Comparison of ENCODE assay signal across 12 mouse cellular contexts in the genomic region with DNA sequence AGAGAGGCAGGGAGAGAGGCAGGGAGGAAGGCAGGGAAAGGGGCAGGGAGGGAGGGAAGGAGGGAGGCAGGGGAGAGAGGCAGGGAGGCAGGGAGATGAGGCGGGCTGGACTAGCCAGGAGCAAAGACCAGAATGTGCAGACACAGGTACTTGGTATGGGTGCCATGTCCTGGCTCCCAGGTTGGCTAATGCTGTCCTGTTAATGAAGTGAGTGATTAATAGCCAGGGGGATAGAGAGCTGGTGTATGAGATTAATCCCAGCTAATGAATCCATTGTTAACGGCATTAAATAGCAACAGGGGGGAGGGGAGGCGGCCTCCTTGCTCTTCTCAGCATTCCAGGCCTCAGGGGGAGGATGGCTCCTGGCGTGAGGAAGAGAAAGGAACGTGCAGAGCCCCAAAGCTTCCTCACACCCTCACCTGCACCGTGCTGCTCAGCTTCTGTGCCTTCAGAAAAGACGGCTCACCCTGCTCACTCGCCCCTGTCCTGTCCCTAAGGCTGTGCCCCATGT. TPM values are rescaled to one million over a fixed set of nuclear protein-coding genes. Genes with fewer than 3 reads are reported as not detected.
DNase-seq lines count a peak whose midpoint lies in the region; ATAC-seq lines count a peak whose summit lies in the region.
"Had no signal": no experiment of that assay in that cellular context is flagged by ENCODE, and none has a peak within 500 bp of the region (broad histone marks: within the 10 kb centered on the region; RNA-seq: fewer than 3 reads in every experiment).

No protein-coding gene starts in this region.

- 4% methylated on average over 8 of the region's 8 CpGs for WGBS in forebrain, embryonic 16.5 days
- WGBS in kidney, embryonic 15.5 days = 13% methylated on average over 8 of the region's 8 CpGs
- 2% methylated on average over 8 of the region's 8 CpGs for WGBS in midbrain, embryonic 16.5 days
- WGBS in heart, embryonic 11.5 days (ENCODE audit: insufficient replicate concordance) = 2% methylated on average over 8 of the region's 8 CpGs

- H3K27ac ChIP-seq in forebrain, embryonic 16.5 days (ENCODE audit: low read length) = no peak overlapping the region
- H3K27ac ChIP-seq in kidney, embryonic 15.5 days = no peak overlapping the region
- peak overlapping the region; percentile 58 for H3K27ac ChIP-seq in midbrain, embryonic 16.5 days (ENCODE audit: low read length)
- no peak overlapping the region for H3K27ac ChIP-seq in heart, embryonic 11.5 days (ENCODE audit: low read depth, low read length)
- H3K27ac ChIP-seq: liver, embryonic 13.5 days had no signal

- DNase-seq in Muller cell, postnatal 12 days (ENCODE audit: inconsistent ontology term) = peak; percentile 53
- DNase-seq in spleen, adult 12 weeks (ENCODE audit: low spot score) = no peak
- DNase-seq in left cerebral cortex, postnatal 4 days = no peak
- DNase-seq: cerebellum, postnatal 10 days; heart, postnatal 14 days; liver, embryonic 13.5 days; right cerebral cortex, postnatal 25 days had no signal

- H3K4me3 ChIP-seq in forebrain, embryonic 16.5 days (replicated peaks; ENCODE audit: low read length) = no peak overlapping the region
- no peak overlapping the region for H3K4me3 ChIP-seq in kidney, embryonic 15.5 days (replicated peaks)
- H3K4me3 ChIP-seq in midbrain, embryonic 16.5 days (ENCODE audit: low read depth, low read length) = no peak overlapping the region
- H3K4me3 ChIP-seq in heart, embryonic 11.5 days (ENCODE audit: low read depth, low read length) = no peak overlapping the region
- H3K4me3 ChIP-seq: liver, embryonic 13.5 days had no signal

- H3K4me2 ChIP-seq in forebrain, embryonic 16.5 days (ENCODE audit: low read length) = no peak overlapping the region
- H3K4me2 ChIP-seq in kidney, embryonic 15.5 days = 0 out of 2 replicates have a peak overlapping the region, but pooled peaks have one; percentile 3
- no peak overlapping the region for H3K4me2 ChIP-seq in midbrain, embryonic 16.5 days (ENCODE audit: low read length)
- H3K4me2 ChIP-seq in heart, embryonic 11.5 days = no peak overlapping the region
- H3K4me2 ChIP-seq: liver, embryonic 13.5 days had no signal

- H3K4me1 ChIP-seq in forebrain, embryonic 16.5 days (replicated peaks; ENCODE audit: control insufficient read depth, insufficient read depth, low read length) = peaks cover 17% of the 10 kb centered on the region
- H3K4me1 ChIP-seq in kidney, embryonic 15.5 days = peaks cover 7% of the 10 kb centered on the region
- H3K4me1 ChIP-seq in midbrain, embryonic 16.5 days (ENCODE audit: control insufficient read depth, insufficient read depth, low read length) = peaks cover 18% of the 10 kb centered on the region
- no peaks in the 10 kb centered on the region for H3K4me1 ChIP-seq in heart, embryonic 11.5 days (ENCODE audit: control insufficient read depth, insufficient read depth, low read length)
- H3K4me1 ChIP-seq: liver, embryonic 13.5 days had no signal

- no peaks in the 10 kb centered on the region for H3K27me3 ChIP-seq in forebrain, embryonic 16.5 days (replicated peaks; ENCODE audit: control insufficient read depth, insufficient read depth, low read length)
- peaks cover 4% of the 10 kb centered on the region; the same call in 1 of the 2 replicates for H3K27me3 ChIP-seq in kidney, embryonic 15.5 days
- no peaks in the 10 kb centered on the region for H3K27me3 ChIP-seq in midbrain, embryonic 16.5 days (ENCODE audit: control insufficient read depth, insufficient read depth, low read depth, low read length)
- peaks cover 40% of the 10 kb centered on the region for H3K27me3 ChIP-seq in heart, embryonic 11.5 days (ENCODE audit: control insufficient read depth, insufficient read depth, low read length)

- ATAC-seq in forebrain, embryonic 16.5 days = no peak
- peak; percentile 80 for ATAC-seq in kidney, embryonic 15.5 days (replicated peaks; ENCODE audit: low FRiP score)
- peak; percentile 55 for ATAC-seq in midbrain, embryonic 16.5 days
- ATAC-seq in megakaryocyte, adult 5-6 weeks (ENCODE audit: poor library complexity, severe bottlenecking) = no peak
- no peak for ATAC-seq in heart, embryonic 11.5 days (replicated peaks; ENCODE audit: insufficient number of reproducible peaks, low FRiP score, low TSS enrichment)

- no peaks in the 10 kb centered on the region for H3K9me3 ChIP-seq in forebrain, embryonic 16.5 days (ENCODE audit: control insufficient read depth, low read length)
- H3K9me3 ChIP-seq in kidney, embryonic 15.5 days (replicated peaks) = no peaks in the 10 kb centered on the region
- H3K9me3 ChIP-seq in midbrain, embryonic 16.5 days (replicated peaks; ENCODE audit: control insufficient read depth, low read length, poor library complexity, severe bottlenecking) = no peaks in the 10 kb centered on the region
- no peaks in the 10 kb centered on the region for H3K9me3 ChIP-seq in heart, embryonic 11.5 days (replicated peaks; ENCODE audit: control insufficient read depth, low read length)
- H3K9me3 ChIP-seq: liver, embryonic 13.5 days had no signal

- H3K36me3 ChIP-seq in forebrain, embryonic 16.5 days (ENCODE audit: control insufficient read depth, insufficient read depth) = no peaks in the 10 kb centered on the region
- no peaks in the 10 kb centered on the region for H3K36me3 ChIP-seq in kidney, embryonic 15.5 days
- H3K36me3 ChIP-seq in midbrain, embryonic 16.5 days (ENCODE audit: control insufficient read depth, insufficient read depth, low read length) = no peaks in the 10 kb centered on the region
- H3K36me3 ChIP-seq in heart, embryonic 11.5 days (ENCODE audit: control insufficient read depth, insufficient read depth, low read length) = no peaks in the 10 kb centered on the region
- H3K36me3 ChIP-seq: liver, embryonic 13.5 days had no signal

- intact Hi-C loops in left cerebral cortex, postnatal 4 days (cut with DNase I) = no loop called here

- 0 out of 2 replicates have a peak overlapping the region, but pooled peaks have one; percentile 17 for H3K9ac ChIP-seq in forebrain, embryonic 16.5 days (replicated peaks; ENCODE audit: low read depth, low read length)
- H3K9ac ChIP-seq in kidney, embryonic 15.5 days = no peak overlapping the region
- H3K9ac ChIP-seq in midbrain, embryonic 16.5 days (ENCODE audit: low read depth, low read length) = 0 out of 2 replicates have a peak overlapping the region, but pooled peaks have one; percentile 22
- no peak overlapping the region for H3K9ac ChIP-seq in heart, embryonic 11.5 days (ENCODE audit: low read depth, low read length)
- H3K9ac ChIP-seq: liver, embryonic 13.5 days had no signal

RNA-seq across cellular contexts. Expression of gene Scmh1, which starts 45.0 kb away (rescaled TPM):
- 75.5 and 80.2 TPM in 2 replicates for polyA plus RNA-seq in forebrain, embryonic 16.5 days (2015; fragmentation: Nextera tagmentation; extraction: Ambion mirVana)
- polyA plus RNA-seq in kidney, embryonic 15.5 days (2015; fragmentation: Nextera tagmentation; extraction: Ambion mirVana) = 41.8 and 43.5 TPM in 2 replicates
- polyA plus RNA-seq in midbrain, embryonic 16.5 days (2015; fragmentation: Nextera tagmentation; extraction: Ambion mirVana) = 92.3 and 97.8 TPM in 2 replicates
- 100 to 1,000 TPM; 126 to 134 TPM for total RNA-seq in left cerebral cortex, postnatal 4 days (2021)
- 31.3 and 41.7 TPM in 2 replicates for total RNA-seq in megakaryocyte, adult 5-6 weeks (2015)
- total RNA-seq in megakaryocyte, adult 5-6 weeks (2017) = 6.8 and 9.0 TPM in 2 replicates
- polyA plus RNA-seq in heart, embryonic 11.5 days (2014; fragmentation: Nextera tagmentation; extraction: Ambion mirVana) = 67.0 and 72.9 TPM in 2 replicates

Comparison
In these comparisons a context has a peak if more than half of its experiments do, and no peak if none do; other contexts are left out.
1. ATAC-seq: peak in kidney, embryonic 15.5 days (single experiment) and midbrain, embryonic 16.5 days (single experiment); none in forebrain, embryonic 16.5 days (single experiment), megakaryocyte, adult 5-6 weeks (single experiment) and heart, embryonic 11.5 days (single experiment).
2. H3K9ac ChIP-seq: peak in forebrain, embryonic 16.5 days (single experiment) and midbrain, embryonic 16.5 days (single experiment); none in kidney, embryonic 15.5 days (single experiment) and heart, embryonic 11.5 days (single experiment).